Mouse (Mus musculus) lung, postnatal 10 days (tissue): ENCODE measurements around the gene Myh10.

Source experiments
- DNase-seq: peaks from one replicate; pipeline ENCODE4 v3.0.0; 2021

Myh10 gene

GRCm38 (mm10) chr11:68691321-68692009 is at the start of gene Myh10:
Gene Myh10, plus strand, starts transcription at chr11:68691559.
- peak; percentile 100 for DNase-seq

GRCm38 (mm10) chr11:68644781-68645180 is 46.6 kb upstream of the Myh10 start:
- DNase-seq = peak; percentile 79

- DNase-seq = no peak
Observed at GRCm38 (mm10) chr11:68647808-68648207, 43.6 kb upstream of the Myh10 start.

- no peak for DNase-seq
Observed at GRCm38 (mm10) chr11:68648385-68649148, 42.8 kb upstream of the Myh10 start.

GRCm38 (mm10) chr11:68651518-68651917 is 39.8 kb upstream of the Myh10 start:
- DNase-seq = peak; percentile 28

GRCm38 (mm10) chr11:68655524-68655923 is 35.8 kb upstream of the Myh10 start:
- DNase-seq = no peak

- peak; percentile 48 for DNase-seq
Observed at GRCm38 (mm10) chr11:68656887-68657685, 34.3 kb upstream of the Myh10 start.

GRCm38 (mm10) chr11:68657811-68658210 is 33.5 kb upstream of the Myh10 start:
- peak; percentile 84 for DNase-seq

GRCm38 (mm10) chr11:68665331-68665730 is 26.0 kb upstream of the Myh10 start:
- DNase-seq = peak; percentile 28

GRCm38 (mm10) chr11:68666210-68666609 is 25.1 kb upstream of the Myh10 start:
- no peak for DNase-seq

- DNase-seq = peak; percentile 62
Observed at GRCm38 (mm10) chr11:68672270-68672970, 18.9 kb upstream of the Myh10 start.

GRCm38 (mm10) chr11:68674071-68674470 is 17.3 kb upstream of the Myh10 start:
- DNase-seq = no peak

GRCm38 (mm10) chr11:68674643-68675042 is 16.7 kb upstream of the Myh10 start:
- no peak for DNase-seq

- peak; percentile 17 for DNase-seq
Observed at GRCm38 (mm10) chr11:68675274-68675673, 16.1 kb upstream of the Myh10 start.

GRCm38 (mm10) chr11:68681254-68681839 is 10.0 kb upstream of the Myh10 start:
- no peak for DNase-seq

- no peak for DNase-seq
Observed at GRCm38 (mm10) chr11:68682136-68682806, 9.1 kb upstream of the Myh10 start.

- no peak for DNase-seq
Observed at GRCm38 (mm10) chr11:68686001-68686400, 5.4 kb upstream of the Myh10 start.

- no peak for DNase-seq
Observed at GRCm38 (mm10) chr11:68689304-68689703, 2.1 kb upstream of the Myh10 start.

GRCm38 (mm10) chr11:68690465-68690864 is 894 bp upstream of the Myh10 start:
- no peak for DNase-seq

GRCm38 (mm10) chr11:68692010-68692692 is 792 bp downstream of the Myh10 start:
- DNase-seq = no peak
